Mouse (Mus musculus): Measurements from ENCODE around the gene Rnf181.

DNA sequence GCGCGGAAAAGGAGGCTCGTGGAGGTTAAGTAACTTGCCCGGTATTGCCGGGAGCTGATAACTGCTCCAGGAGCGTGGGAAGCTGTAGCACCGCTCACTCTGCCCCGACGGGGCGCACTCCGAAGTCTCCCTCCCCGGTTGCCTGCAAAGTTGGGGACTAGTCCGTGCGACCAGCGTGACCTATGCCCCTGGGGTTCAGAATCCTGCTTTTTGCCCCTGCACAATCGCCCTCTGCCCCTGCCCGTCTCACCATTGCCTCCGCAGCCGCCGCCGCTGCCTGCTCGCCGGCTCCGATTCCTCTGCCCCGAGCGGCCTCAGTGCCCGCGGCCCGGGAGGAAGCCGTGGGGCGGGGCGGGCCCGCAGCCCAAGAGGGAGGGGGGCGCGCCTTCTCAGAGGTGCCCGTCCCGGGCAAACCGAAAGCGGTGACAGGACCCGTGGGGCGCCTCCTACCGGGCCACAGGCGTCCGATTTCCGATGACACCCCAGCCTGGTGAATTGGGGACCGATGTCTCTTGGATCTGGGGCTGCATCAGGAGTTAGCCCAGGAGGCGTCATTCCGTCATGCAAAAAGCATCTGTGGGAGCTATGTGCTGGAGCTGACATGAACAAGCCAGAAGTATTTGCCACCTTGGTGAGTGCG lies 13.5 kb upstream of the Rnf181 start, which contains the start of gene Vamp5:
- no peak for TF ChIP-seq TAL1 (IDR thresholded peaks at IDR 0.05; ENCODE audit: low read length)
- TF ChIP-seq GATA1 (IDR thresholded peaks at IDR 0.05; ENCODE audit: low read length), result no peak

All from erythroblast, embryonic 14.5 days (primary cell).